ENCODE assay signal across 11 mouse cellular contexts in genomic region chr8:35208357-35208756, GRCm38 (mm10).
A peak's percentile ranks its signal among the peaks of the same experiment; 100 is the strongest.
DNase-seq lines count a peak whose midpoint lies in the region; ATAC-seq and TF ChIP-seq lines count a peak whose summit lies in the region.
"Had no signal": no experiment of that assay in that cellular context is flagged by ENCODE, and none has a peak within 500 bp of the region (broad histone marks: within the 10 kb centered on the region; RNA-seq: fewer than 3 reads in every experiment).

No protein-coding gene starts in this region.

- peak overlapping the region; percentile 91 for H3K27ac ChIP-seq in liver, postnatal 0 days (ENCODE audit: low read depth)
- H3K27ac ChIP-seq in liver, embryonic 12.5 days: no peak overlapping the region
- H3K27ac ChIP-seq in left cerebral cortex, adult 2 months: no peak overlapping the region
- H3K27ac ChIP-seq: midbrain, embryonic 10.5 days; neural tube, embryonic 12.5 days had no signal

- H3K27me3 ChIP-seq in liver, postnatal 0 days (ENCODE audit: insufficient read depth, low read length): no peaks in the 10 kb centered on the region
- no peaks in the 10 kb centered on the region for H3K27me3 ChIP-seq in liver, embryonic 12.5 days (replicated peaks)
- H3K27me3 ChIP-seq: neural tube, embryonic 12.5 days had no signal

- peaks cover 44% of the 10 kb centered on the region for H3K4me1 ChIP-seq in liver, postnatal 0 days (ENCODE audit: insufficient read depth)
- peaks cover 19% of the 10 kb centered on the region; the same call in 1 of the 2 replicates for H3K4me1 ChIP-seq in liver, embryonic 12.5 days

- no peak for TF ChIP-seq CTCF in liver, postnatal 0 days (IDR thresholded peaks at IDR 0.05; ENCODE audit: low read depth)
- no peak for TF ChIP-seq CTCF in left cerebral cortex, adult 2 months (IDR thresholded peaks at IDR 0.05)

- intact Hi-C loops in left cerebral cortex, adult 2 months (cut with DNase I): no loop called here

- peak; percentile 37 for DNase-seq in liver, postnatal 0 days
- DNase-seq in MN1 (ENCODE audit: low spot score): peak; percentile 44
- peak; percentile 65 for DNase-seq in thymus, postnatal 14 days
- DNase-seq in left cerebral cortex, adult 2 months (ENCODE audit: extremely low spot score in 1 of 2, low spot score in 2 of 2): no peak
- DNase-seq in gastrocnemius, adult 8-10 months (ENCODE audit: low spot score in 2 of 2): no peak
- DNase-seq: cerebellum, postnatal 25 days; right cerebral cortex, postnatal 14 days had no signal

- no peak overlapping the region; the same call in 1 of the 2 replicates for H3K4me2 ChIP-seq in liver, postnatal 0 days (ENCODE audit: low read depth, low read length)
- no peak overlapping the region for H3K4me2 ChIP-seq in liver, embryonic 12.5 days
- H3K4me2 ChIP-seq: neural tube, embryonic 12.5 days had no signal

- H3K9ac ChIP-seq in liver, postnatal 0 days (replicated peaks): no peak overlapping the region
- H3K9ac ChIP-seq in liver, embryonic 12.5 days: no peak overlapping the region
- H3K9ac ChIP-seq: neural tube, embryonic 12.5 days had no signal

- peak; percentile 54 for TF ChIP-seq EP300 in liver, postnatal 0 days (IDR thresholded peaks at IDR 0.05; ENCODE audit: low read depth)

- peak; percentile 18; the same call in 1 of the 2 replicates for ATAC-seq in liver, postnatal 0 days
- ATAC-seq in liver, embryonic 12.5 days: no peak
- ATAC-seq in inflammation-experienced regulatory T-cells, adult 6 months: peak; percentile 85

- 36% methylated on average over 5 of the region's 5 CpGs for WGBS in liver, postnatal 0 days (ENCODE audit: insufficient replicate concordance)
- WGBS in liver, embryonic 12.5 days (ENCODE audit: insufficient replicate concordance): 29% methylated on average over 5 of the region's 5 CpGs

- H3K36me3 ChIP-seq in liver, postnatal 0 days (replicated peaks; ENCODE audit: insufficient read depth, low read length): no peaks in the 10 kb centered on the region
- no peaks in the 10 kb centered on the region for H3K36me3 ChIP-seq in liver, embryonic 12.5 days
- H3K36me3 ChIP-seq: midbrain, embryonic 10.5 days; neural tube, embryonic 12.5 days had no signal

- no peaks in the 10 kb centered on the region for H3K9me3 ChIP-seq in liver, postnatal 0 days (ENCODE audit: low read length)
- H3K9me3 ChIP-seq in liver, embryonic 12.5 days (replicated peaks): no peaks in the 10 kb centered on the region
- H3K9me3 ChIP-seq: midbrain, embryonic 10.5 days; neural tube, embryonic 12.5 days had no signal

- H3K4me3 ChIP-seq in liver, postnatal 0 days (ENCODE audit: low read depth, low read length): no peak overlapping the region
- H3K4me3 ChIP-seq in liver, embryonic 12.5 days: no peak overlapping the region
- no peak overlapping the region for H3K4me3 ChIP-seq in left cerebral cortex, adult 2 months
- H3K4me3 ChIP-seq: midbrain, embryonic 10.5 days; neural tube, embryonic 12.5 days had no signal

Comparison
In these comparisons a context has a peak if more than half of its experiments do, and no peak if none do; other contexts are left out.
1. DNase-seq: peak in liver, postnatal 0 days (single experiment), MN1 (single experiment) and thymus, postnatal 14 days (single experiment); none in left cerebral cortex, adult 2 months (0 of 2) and gastrocnemius, adult 8-10 months (0 of 2).